Comparison of ENCODE assay signal across 9 mouse cellular contexts in the genomic region with DNA sequence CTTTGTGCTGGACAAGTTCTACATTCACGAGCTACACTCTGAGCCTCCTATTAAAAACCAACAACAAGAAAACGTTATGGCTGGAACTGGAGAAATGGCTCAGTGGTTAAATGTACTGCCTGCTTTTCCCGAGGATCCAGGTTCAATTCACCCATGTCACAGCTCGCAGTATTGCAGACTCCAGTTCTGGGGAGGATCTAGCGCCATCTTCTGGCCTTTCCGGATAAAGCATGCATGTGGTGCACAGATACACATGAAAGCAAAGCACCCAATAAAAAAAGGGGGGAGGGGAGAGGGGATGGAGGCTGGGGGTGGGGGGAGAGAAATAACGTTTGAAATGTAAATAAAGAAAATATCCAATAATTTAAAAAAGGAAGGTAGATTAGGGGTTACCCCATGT. TPM values are rescaled to one million over a fixed set of nuclear protein-coding genes. Genes with fewer than 3 reads are reported as not detected.
DNase-seq lines count a peak whose midpoint lies in the region; ATAC-seq and TF ChIP-seq lines count a peak whose summit lies in the region.
"Had no signal": no experiment of that assay in that cellular context is flagged by ENCODE, and none has a peak within 500 bp of the region (broad histone marks: within the 10 kb centered on the region; RNA-seq: fewer than 3 reads in every experiment).

No protein-coding gene starts in this region.

- H3K36me3 ChIP-seq in midbrain, embryonic 11.5 days (ENCODE audit: control insufficient read depth, insufficient read depth, low read length): no peaks in the 10 kb centered on the region
- H3K36me3 ChIP-seq in midbrain, embryonic 15.5 days (replicated peaks): no peaks in the 10 kb centered on the region
- no peaks in the 10 kb centered on the region for H3K36me3 ChIP-seq in hindbrain, postnatal 0 days (ENCODE audit: insufficient read depth, low read length)
- H3K36me3 ChIP-seq: heart, embryonic 15.5 days had no signal

- DNase-seq in cerebellum, adult 9-10 months: peak; percentile 12
- DNase-seq in cerebellum, adult 8-10 months: no peak
- peak; percentile 96 for DNase-seq in midbrain, embryonic 11.5 days (ENCODE audit: low spot score, missing footprints)
- peak; percentile 16 for DNase-seq in c-Kit-negative CD71-positive TER-119-positive erythroid progenitor cells, embryonic 14.5 days (ENCODE audit: low read depth, low spot score)
- peak; percentile 87 for DNase-seq in hindbrain, postnatal 0 days (ENCODE audit: low spot score)
- peak; percentile 44 to 49 for DNase-seq in lung, adult 18-20 months
- peak; percentile 53 to 82 for DNase-seq in spleen, postnatal 4 days (ENCODE audit: low spot score in 2 of 2)

- no peak overlapping the region for H3K4me3 ChIP-seq in midbrain, embryonic 11.5 days (ENCODE audit: low read depth, low read length)
- no peak overlapping the region for H3K4me3 ChIP-seq in midbrain, embryonic 15.5 days
- H3K4me3 ChIP-seq in hindbrain, postnatal 0 days (ENCODE audit: low read length): no peak overlapping the region
- H3K4me3 ChIP-seq: heart, embryonic 15.5 days had no signal

- WGBS in midbrain, embryonic 11.5 days: 18% methylated on average over 7 of the region's 7 CpGs
- 18% methylated on average over 7 of the region's 7 CpGs for WGBS in midbrain, embryonic 15.5 days
- 14% methylated on average over 7 of the region's 7 CpGs for whole genome bisulfite sequencing in hindbrain, postnatal 0 days

- no peak overlapping the region for H3K27ac ChIP-seq in midbrain, embryonic 11.5 days (ENCODE audit: low read depth, low read length)
- no peak overlapping the region for H3K27ac ChIP-seq in midbrain, embryonic 15.5 days
- H3K27ac ChIP-seq in hindbrain, postnatal 0 days: no peak overlapping the region
- H3K27ac ChIP-seq: heart, embryonic 15.5 days had no signal

- H3K4me2 ChIP-seq in midbrain, embryonic 11.5 days: no peak overlapping the region
- H3K4me2 ChIP-seq in midbrain, embryonic 15.5 days: no peak overlapping the region
- no peak overlapping the region for H3K4me2 ChIP-seq in hindbrain, postnatal 0 days (ENCODE audit: low read depth, low read length)
- H3K4me2 ChIP-seq: heart, embryonic 15.5 days had no signal

- H3K4me1 ChIP-seq in midbrain, embryonic 11.5 days (ENCODE audit: control insufficient read depth, insufficient read depth, low read length): no peaks in the 10 kb centered on the region
- no peaks in the 10 kb centered on the region for H3K4me1 ChIP-seq in midbrain, embryonic 15.5 days
- H3K4me1 ChIP-seq in hindbrain, postnatal 0 days (ENCODE audit: insufficient read depth, low read length): no peaks in the 10 kb centered on the region
- H3K4me1 ChIP-seq: heart, embryonic 15.5 days had no signal

- TF ChIP-seq CTCF in hindbrain, postnatal 0 days (IDR thresholded peaks at IDR 0.05; ENCODE audit: low read depth): peak; percentile 74

- no peaks in the 10 kb centered on the region for H3K9me3 ChIP-seq in midbrain, embryonic 11.5 days (ENCODE audit: control insufficient read depth, low read length)
- no peaks in the 10 kb centered on the region for H3K9me3 ChIP-seq in midbrain, embryonic 15.5 days
- H3K9me3 ChIP-seq in hindbrain, postnatal 0 days (ENCODE audit: low read length): no peaks in the 10 kb centered on the region
- H3K9me3 ChIP-seq: heart, embryonic 15.5 days had no signal

- H3K27me3 ChIP-seq in midbrain, embryonic 11.5 days (ENCODE audit: control insufficient read depth, insufficient read depth, low read length): no peaks in the 10 kb centered on the region
- no peaks in the 10 kb centered on the region for H3K27me3 ChIP-seq in midbrain, embryonic 15.5 days (replicated peaks)
- H3K27me3 ChIP-seq in hindbrain, postnatal 0 days (ENCODE audit: insufficient read depth, low read length): no peaks in the 10 kb centered on the region
- H3K27me3 ChIP-seq: heart, embryonic 15.5 days had no signal

- H3K9ac ChIP-seq in midbrain, embryonic 11.5 days (ENCODE audit: low read length): no peak overlapping the region
- no peak overlapping the region for H3K9ac ChIP-seq in midbrain, embryonic 15.5 days
- H3K9ac ChIP-seq in hindbrain, postnatal 0 days (replicated peaks; ENCODE audit: low read length): no peak overlapping the region
- H3K9ac ChIP-seq: heart, embryonic 15.5 days had no signal

- ATAC-seq in midbrain, embryonic 11.5 days (ENCODE audit: low FRiP score): no peak
- ATAC-seq in midbrain, embryonic 15.5 days (replicated peaks): no peak
- ATAC-seq in hindbrain, postnatal 0 days: peak; percentile 72

RNA-seq across cellular contexts. Expression of gene Ptprf, which starts 45.5 kb away (rescaled TPM):
- 60.1 and 63.5 TPM in 2 replicates for polyA plus RNA-seq in midbrain, embryonic 11.5 days (2014; fragmentation: Nextera tagmentation; extraction: Ambion mirVana)
- 93.9 and 94.2 TPM in 2 replicates for polyA plus RNA-seq in midbrain, embryonic 15.5 days (2015; fragmentation: Nextera tagmentation; extraction: Ambion mirVana)
- total RNA-seq in hindbrain, postnatal 0 days (2014; rRNA removed): 178 and 196 TPM in 2 replicates
- polyA plus RNA-seq in hindbrain, postnatal 0 days (2015; fragmentation: Nextera tagmentation; extraction: Ambion mirVana): 39.2 and 44.4 TPM in 2 replicates
